Mouse (Mus musculus) liver, embryonic 16.5 days (tissue): ENCODE results near the gene Tuba3a. TPM values are rescaled to one million over a fixed set of nuclear protein-coding genes. Genes with fewer than 3 reads are reported as not detected.

ENCODE experiments used
- microRNA-seq: library from miRNA; unstranded; fragments of <30 nt; microRNA quantifications from one replicate; pipeline ENCODE4, GENCODE M21; 2016
- polyA plus RNA-seq: library from polyadenylated mRNA; unstranded; fragments of >200 nt; fragmentation: Nextera tagmentation; extraction: Ambion mirVana; gene quantifications from 2 replicates; pipeline ENCODE4 v1.2.1, GENCODE M21; 2015

The Tuba3a gene
- polyA plus RNA-seq, 1 experiment from 2014 or later: not detected

Small RNA genes lying within 50 kb of the gene (microRNA-seq; reads per million reads assigned to microRNA genes)
- not detected for gene Mir8113

Other genes starting within 250 kb of the Tuba3a start
- gene Ing4, start 246.3 kb downstream of the Tuba3a start, polyA plus RNA-seq: 27.6 and 32.4 TPM in 2 replicates
- gene Acrbp, start 236.4 kb downstream of the Tuba3a start, polyA plus RNA-seq: 2.0 and 4.5 TPM in 2 replicates
- 1.4 and 1.5 TPM in 2 replicates for gene Lpar5, start 218.1 kb downstream of the Tuba3a start, polyA plus RNA-seq
- 18.2 and 22.9 TPM in 2 replicates for gene Chd4, start 190.1 kb downstream of the Tuba3a start, polyA plus RNA-seq
- gene Nop2, start 154.1 kb downstream of the Tuba3a start, polyA plus RNA-seq: 25.2 and 25.3 TPM in 2 replicates
- gene Iffo1, start 140.8 kb downstream of the Tuba3a start, polyA plus RNA-seq: 3.0 and 4.2 TPM in 2 replicates
- gene Gapdh, start 119.6 kb downstream of the Tuba3a start, polyA plus RNA-seq: 1,120 and 1,202 TPM in 2 replicates
- 96.1 and 98.1 TPM in 2 replicates for gene Ncapd2, start 94.3 kb downstream of the Tuba3a start, polyA plus RNA-seq
- gene Mrpl51, start 94.2 kb downstream of the Tuba3a start, polyA plus RNA-seq: 145 and 162 TPM in 2 replicates
- 1.5 and 1.8 TPM in 2 replicates for gene Vamp1, start 70.5 kb downstream of the Tuba3a start, polyA plus RNA-seq
- gene Tapbpl, start 54.2 kb downstream of the Tuba3a start, polyA plus RNA-seq: 9.1 and 9.7 TPM in 2 replicates
- gene Cd27, start 49.0 kb downstream of the Tuba3a start, polyA plus RNA-seq: 1.1 and 1.5 TPM in 2 replicates
- gene Ltbr, start 27.8 kb upstream of the Tuba3a start, polyA plus RNA-seq: 22.3 and 22.5 TPM in 2 replicates
- 0.61 and 0.74 TPM in 2 replicates for gene Scnn1a, start 34.6 kb upstream of the Tuba3a start, polyA plus RNA-seq
- 30.5 and 32.8 TPM in 2 replicates for gene Tnfrsf1a, start 63.3 kb upstream of the Tuba3a start, polyA plus RNA-seq
- 0.65 and 0.86 TPM in 2 replicates for gene Plekhg6, start 94.8 kb upstream of the Tuba3a start, polyA plus RNA-seq
- gene Cd9, start 208.7 kb upstream of the Tuba3a start, polyA plus RNA-seq: 165 and 168 TPM in 2 replicates